Mouse (Mus musculus) bone marrow, adult 2 months (tissue): ENCODE results near the gene Mpg.

ENCODE experiments used
- CTCF ChIP-seq: fragments of 200-500 bp; IDR thresholded peaks from 2 replicates; pipeline ENCODE4 v1.5.1; 2011; ENCODE audit warnings: low read length, control low read depth; ENCODE audit not compliant: control insufficient read depth, insufficient read depth
- POLR2A ChIP-seq: fragments of 200-500 bp; IDR thresholded peaks from 2 replicates; pipeline ENCODE4 v1.6.1; 2011; ENCODE audit warnings: low read depth, mild to moderate bottlenecking, control low read depth, low read length, borderline replicate concordance; ENCODE audit not compliant: control insufficient read depth

DNA sequence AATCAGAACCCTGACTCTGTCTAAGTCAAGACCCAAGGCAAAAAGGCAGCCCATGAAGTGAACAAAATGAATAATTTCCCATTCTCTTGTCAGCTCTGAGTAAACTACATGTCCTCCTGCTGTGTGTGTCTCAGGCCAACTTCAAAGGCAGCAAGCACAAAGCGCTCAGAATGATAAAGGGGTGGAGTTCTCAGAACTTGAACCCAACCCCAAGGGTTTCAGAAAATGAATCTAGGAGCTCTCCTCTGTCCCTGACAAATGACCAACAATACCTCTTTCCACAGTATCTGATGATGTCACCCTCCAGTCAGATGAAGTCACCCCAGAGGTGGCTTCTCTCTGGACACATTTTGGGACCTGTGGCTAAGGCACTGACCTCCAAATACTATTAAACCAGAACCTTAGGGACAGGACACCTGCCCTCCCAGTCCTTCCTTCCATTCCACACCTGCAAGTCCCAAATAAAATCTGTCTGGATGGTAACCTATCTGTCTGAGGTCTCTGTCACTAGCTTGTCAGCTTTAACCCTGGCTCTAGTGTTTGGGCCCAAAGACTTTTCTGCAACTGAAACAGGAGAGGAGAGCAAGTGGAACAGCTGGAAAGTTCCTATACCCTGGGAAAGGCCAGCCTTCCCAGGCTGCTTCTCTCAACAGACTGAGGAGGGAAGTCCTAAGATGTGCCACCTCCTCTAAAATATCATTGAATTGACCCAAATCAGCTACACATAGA lies 55.3 kb downstream of the Mpg start:
- TF ChIP-seq CTCF: no peak
- TF ChIP-seq POLR2A: no peak
